Mouse (Mus musculus) retina, adult 2 months (tissue): ENCODE measurements around the gene Afdn.
"Not testable (repeated sequence)": the region's sequence is repeated elsewhere in the genome, so short reads cannot be mapped to it uniquely, and the experiment has no call there.

ENCODE experiments used
- DNase-seq: peaks from one replicate; pipeline ENCODE4 v3.0.0-alpha.2; 2012; ENCODE audit warnings: low read depth, low spot score

Afdn gene

GRCm38 (mm10) chr17:13870236-13870635, 109.9 kb downstream of the Afdn start:
- DNase-seq = no peak

GRCm38 (mm10) chr17:13874245-13874644, 113.9 kb downstream of the Afdn start:
- no peak for DNase-seq

- DNase-seq = no peak
Measured at GRCm38 (mm10) chr17:13877460-13877859, 117.1 kb downstream of the Afdn start.

GRCm38 (mm10) chr17:13879731-13880130, 119.4 kb downstream of the Afdn start:
- no peak for DNase-seq

GRCm38 (mm10) chr17:13883540-13883939, 123.2 kb downstream of the Afdn start:
- no peak for DNase-seq

GRCm38 (mm10) chr17:13889818-13890434, 129.6 kb downstream of the Afdn start:
- no peak for DNase-seq

- no peak for DNase-seq
Measured at GRCm38 (mm10) chr17:13890932-13891331, 130.6 kb downstream of the Afdn start.

GRCm38 (mm10) chr17:13898838-13899237, 138.5 kb downstream of the Afdn start:
- no peak for DNase-seq

GRCm38 (mm10) chr17:13899241-13899640, 138.9 kb downstream of the Afdn start:
- DNase-seq = no peak

- no peak for DNase-seq
Measured at GRCm38 (mm10) chr17:13903793-13904192, 143.5 kb downstream of the Afdn start.

- DNase-seq = no peak
Measured at GRCm38 (mm10) chr17:13907082-13907481, 146.7 kb downstream of the Afdn start.

- DNase-seq = no peak
Measured at GRCm38 (mm10) chr17:13907681-13908080, 147.3 kb downstream of the Afdn start.

GRCm38 (mm10) chr17:13913951-13914350, 153.6 kb downstream of the Afdn start:
- DNase-seq = no peak

- DNase-seq = no peak
Measured at GRCm38 (mm10) chr17:13914531-13914930, 154.2 kb downstream of the Afdn start.

GRCm38 (mm10) chr17:13920771-13921170, 160.4 kb downstream of the Afdn start:
- DNase-seq = no peak

GRCm38 (mm10) chr17:13923418-13923817, 163.1 kb downstream of the Afdn start:
- no peak for DNase-seq

- DNase-seq = no peak
Measured at GRCm38 (mm10) chr17:13924588-13924987, 164.2 kb downstream of the Afdn start.

GRCm38 (mm10) chr17:13925931-13926330, 165.6 kb downstream of the Afdn start:
- DNase-seq = no peak

- DNase-seq = no peak
Measured at GRCm38 (mm10) chr17:13930421-13930820, 170.1 kb downstream of the Afdn start.

- DNase-seq = not testable (repeated sequence)
Measured at GRCm38 (mm10) chr17:13935364-13935763, 175.0 kb downstream of the Afdn start.

- DNase-seq = no peak
Measured at GRCm38 (mm10) chr17:13937787-13938186, 177.4 kb downstream of the Afdn start.

GRCm38 (mm10) chr17:13938652-13939051, 178.3 kb downstream of the Afdn start:
- DNase-seq = no peak

- DNase-seq = not testable (repeated sequence)
Measured at GRCm38 (mm10) chr17:13939231-13939630, 178.9 kb downstream of the Afdn start.

GRCm38 (mm10) chr17:13940487-13940886, 180.1 kb downstream of the Afdn start:
- no peak for DNase-seq
